Mouse (Mus musculus) limb, embryonic 14.5 days (tissue): ENCODE measurements around the gene Ttyh2. TPM values are rescaled to one million over a fixed set of nuclear protein-coding genes. Genes with fewer than 3 reads are reported as not detected.
A peak's percentile ranks its signal among the peaks of the same experiment; 100 is the strongest.

Source experiments
- ATAC-seq: fragments of 200-750 bp; cut with Nextera tagmentation; 2 replicates; pipeline ENCODE4 v1.8.0; 2017; ENCODE audit warnings: low read depth, moderate number of reproducible peaks, moderate TSS enrichment; ENCODE audit not compliant: low FRiP score
- DNase-seq: peaks from one replicate; pipeline ENCODE4 v3.0.0-alpha.2; 2015; ENCODE audit warnings: low spot score
- H3K27ac ChIP-seq: fragments of 300-500 bp; sonication (generic); replicated peaks from 2 replicates; pipeline ENCODE4 v1.5.1; 2014; ENCODE audit warnings: low read depth, mild to moderate bottlenecking, low read length, moderate library complexity, mixed read lengths
- H3K27me3 ChIP-seq: fragments of 300-500 bp; sonication (generic); 2 replicates; pipeline ENCODE4 v1.6.1; 2014; ENCODE audit warnings: low read length, mixed read lengths; ENCODE audit not compliant: control insufficient read depth, insufficient read depth
- H3K36me3 ChIP-seq: fragments of 300-500 bp; sonication (generic); 2 replicates; pipeline ENCODE4 v1.6.1; 2014; ENCODE audit warnings: mild to moderate bottlenecking, low read length, moderate library complexity, mixed read lengths; ENCODE audit not compliant: control insufficient read depth, insufficient read depth
- H3K4me1 ChIP-seq: fragments of 300-500 bp; sonication (generic); 2 replicates; pipeline ENCODE4 v1.6.1; 2014; ENCODE audit warnings: antibody characterized with exemption, low read length, mixed read lengths; ENCODE audit not compliant: control insufficient read depth, insufficient read depth
- H3K4me2 ChIP-seq: fragments of 300-500 bp; sonication (generic); replicated peaks from 2 replicates; pipeline ENCODE4 v1.6.1; 2014; ENCODE audit warnings: low read depth, mild to moderate bottlenecking, low read length, moderate library complexity; ENCODE audit not compliant: severe bottlenecking
- H3K4me3 ChIP-seq: fragments of 300-500 bp; sonication (generic); replicated peaks from 2 replicates; pipeline ENCODE4 v1.5.1; 2014; ENCODE audit warnings: low read length
- H3K9ac ChIP-seq: fragments of 300-500 bp; sonication (generic); 2 replicates; pipeline ENCODE4 v1.6.1; 2014; ENCODE audit warnings: mild to moderate bottlenecking, low read depth, low read length, moderate library complexity; ENCODE audit not compliant: severe bottlenecking
- H3K9me3 ChIP-seq: fragments of 300-500 bp; sonication (generic); 2 replicates; pipeline ENCODE4 v1.6.1; 2016; ENCODE audit warnings: low read length; ENCODE audit not compliant: control insufficient read depth
- POLR2A ChIP-seq: fragments of 200-500 bp; IDR thresholded peaks from 2 replicates; pipeline ENCODE4 v1.8.0; 2012; ENCODE audit warnings: inconsistent platforms, mild to moderate bottlenecking, moderate library complexity, borderline replicate concordance; ENCODE audit not compliant: insufficient read depth, insufficient read length; ENCODE audit errors: extremely low read depth
- WGBS: fragments of 180-500 bp; shearing (Covaris S2); extraction: QIAGEN DNeasy Blood & Tissue Kit; methylation state at CpG from one replicate; pipeline ENCODE4 v1.1.7; 2014; 5-methylcytosine and 5-hydroxymethylcytosine counted together
- polyA plus RNA-seq, 2 experiments: library from polyadenylated mRNA; depleted of rRNA in 1 of 2; stranded (reverse) in 1 of 2; unstranded in 1 of 2; fragments of >200 nt; fragmentation: Nextera tagmentation in 1 of 2; extraction: Ambion mirVana in 1 of 2; gene quantifications; 2 replicates each; pipeline versions ENCODE4 v1.2.1 to v1.2.3; 2012 to 2014

Ttyh2 gene
- polyA plus RNA-seq, 2 experiments = 16.9 to 25.9 TPM

DNA sequence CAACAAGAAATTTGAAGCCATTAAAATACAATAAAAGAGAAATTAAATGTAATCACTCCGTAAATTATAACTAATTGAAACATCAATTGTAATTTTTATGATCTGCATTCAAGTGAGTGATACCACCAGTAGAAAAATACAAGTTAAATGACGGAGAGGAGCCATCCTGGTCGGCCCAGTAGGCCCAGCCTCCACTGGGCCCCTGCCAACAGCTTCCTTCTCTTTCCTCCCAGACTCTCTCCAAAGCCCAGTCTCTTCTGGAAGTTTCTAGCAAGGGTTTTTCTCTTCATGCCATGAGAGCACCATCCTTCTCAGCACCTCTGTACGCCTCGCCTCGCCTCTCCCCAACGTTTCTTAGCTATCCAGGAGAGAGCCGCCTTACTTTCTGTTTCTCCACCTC, 34.1 kb upstream of the Ttyh2 start:
- Histone ChIP-seq H3K4me1 (peaks cover 10% of the 10 kb centered on the region; the same call in 1 of the 2 replicates), H3K36me3 (no peaks in the 10 kb centered on the region), H3K27ac (no peak overlapping the region), H3K4me2 (no peak overlapping the region), H3K9me3 (no peaks in the 10 kb centered on the region), H3K27me3 (peaks cover 4% of the 10 kb centered on the region; the same call in 1 of the 2 replicates), H3K4me3 (no peak overlapping the region), H3K9ac (0 out of 2 replicates have a peak overlapping the region, but pooled peaks have one; percentile 14)
- DNase-seq = no peak
- 84% methylated on average over 8 of the region's 8 CpGs for WGBS
- no peak for TF ChIP-seq POLR2A
- no peak for ATAC-seq

GRCm38 (mm10) chr11:114642184-114642583, 33.0 kb upstream of the Ttyh2 start:
- H3K9me3 ChIP-seq = peaks cover 4% of the 10 kb centered on the region; the same call in 1 of the 2 replicates
- no peak overlapping the region for H3K9ac ChIP-seq
- H3K4me1 ChIP-seq = peaks cover 10% of the 10 kb centered on the region; the same call in 1 of the 2 replicates
- no peak overlapping the region for H3K4me3 ChIP-seq
- DNase-seq (no peak), ATAC-seq (no peak)
- TF ChIP-seq POLR2A = no peak
- no peaks in the 10 kb centered on the region for H3K36me3 ChIP-seq
- peaks cover 4% of the 10 kb centered on the region; the same call in 1 of the 2 replicates for H3K27me3 ChIP-seq
- no peak overlapping the region for H3K27ac ChIP-seq
- H3K4me2 ChIP-seq = no peak overlapping the region
- WGBS = 72% methylated on average over 12 of the region's 12 CpGs

- H3K9me3 ChIP-seq = peaks cover 4% of the 10 kb centered on the region; the same call in 1 of the 2 replicates
- no peak overlapping the region for H3K4me2 ChIP-seq
- peaks cover 10% of the 10 kb centered on the region; the same call in 1 of the 2 replicates for H3K4me1 ChIP-seq
- no peak overlapping the region for H3K9ac ChIP-seq
- peaks cover 4% of the 10 kb centered on the region; the same call in 1 of the 2 replicates for H3K27me3 ChIP-seq
- H3K27ac ChIP-seq = no peak overlapping the region
- H3K36me3 ChIP-seq = no peaks in the 10 kb centered on the region
- no peak for ATAC-seq
- no peak for TF ChIP-seq POLR2A
- no peak for DNase-seq
- whole genome bisulfite sequencing = 68% methylated on average over 11 of the region's 11 CpGs
- H3K4me3 ChIP-seq = no peak overlapping the region
Measured at GRCm38 (mm10) chr11:114642926-114643325, 32.3 kb upstream of the Ttyh2 start.

DNA sequence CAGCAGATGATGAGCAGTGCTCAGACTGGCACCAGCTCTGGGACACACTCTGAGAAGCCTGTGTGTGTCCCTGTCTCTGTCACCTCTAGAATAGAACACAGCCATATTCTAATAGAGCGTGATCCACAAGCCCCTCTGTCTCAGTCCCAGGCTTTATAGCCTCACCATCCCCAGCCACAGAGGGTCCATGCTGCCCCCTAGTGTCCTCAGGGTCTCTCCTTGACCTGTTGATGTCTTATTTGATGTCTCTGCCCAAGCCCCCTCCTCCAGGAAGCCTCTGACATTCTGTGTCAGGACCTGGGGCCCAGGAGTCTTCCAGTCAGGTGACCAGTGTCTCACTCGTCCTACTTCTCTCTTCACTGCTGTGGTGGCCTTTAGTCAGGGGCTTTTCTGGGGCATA, 31.1 kb upstream of the Ttyh2 start:
- Histone ChIP-seq H3K4me1 (peaks cover 10% of the 10 kb centered on the region; the same call in 1 of the 2 replicates), H3K27me3 (no peaks in the 10 kb centered on the region), H3K4me2 (no peak overlapping the region), H3K36me3 (no peaks in the 10 kb centered on the region), H3K4me3 (no peak overlapping the region), H3K27ac (no peak overlapping the region), H3K9ac (no peak overlapping the region), H3K9me3 (peaks cover 4% of the 10 kb centered on the region; the same call in 1 of the 2 replicates)
- DNase-seq (no peak), ATAC-seq (no peak)
- 42% methylated on average over 2 of the region's 2 CpGs for WGBS
- TF ChIP-seq POLR2A = no peak

DNA sequence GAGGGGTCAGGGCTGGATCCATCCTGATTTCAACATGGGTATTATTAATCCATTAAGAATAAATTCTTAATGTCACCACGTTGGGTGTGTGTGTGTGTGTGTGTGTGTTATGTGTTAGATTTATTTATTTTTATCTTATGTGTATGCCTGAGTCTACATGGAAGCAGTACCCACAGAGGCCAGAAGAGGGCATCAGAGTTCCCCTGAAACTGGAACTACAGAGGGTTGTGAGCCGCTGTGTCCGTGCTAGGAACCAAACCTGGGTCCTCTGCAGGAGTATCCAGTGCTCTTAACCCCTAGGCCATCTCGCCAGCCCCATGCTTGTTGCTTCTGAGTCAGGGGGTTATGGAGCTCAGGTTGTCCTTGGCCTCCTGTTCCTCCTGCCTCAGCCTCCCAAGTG, 25.7 kb upstream of the Ttyh2 start:
- no peak for TF ChIP-seq POLR2A
- H3K4me3 ChIP-seq = no peak overlapping the region
- H3K36me3 ChIP-seq = no peaks in the 10 kb centered on the region
- peaks cover 4% of the 10 kb centered on the region; the same call in 1 of the 2 replicates for H3K9me3 ChIP-seq
- no peaks in the 10 kb centered on the region for H3K4me1 ChIP-seq
- ATAC-seq = no peak
- WGBS = 65% methylated on average over 4 of the region's 4 CpGs
- no peak overlapping the region for H3K4me2 ChIP-seq
- no peak overlapping the region for H3K9ac ChIP-seq
- no peak for DNase-seq
- H3K27me3 ChIP-seq = no peaks in the 10 kb centered on the region
- H3K27ac ChIP-seq = no peak overlapping the region
